Mouse (Mus musculus): ENCODE results near the gene Map3k11.
A peak's percentile ranks its signal among the peaks of the same experiment; 100 is the strongest.

The Map3k11 gene

GRCm38 (mm10) chr19:5711907-5712460 lies 23.4 kb downstream of the Map3k11 start:
- no peak for DNase-seq

- DNase-seq = no peak
Observed at GRCm38 (mm10) chr19:5713255-5713654, 24.7 kb downstream of the Map3k11 start.

- DNase-seq = no peak
Observed at GRCm38 (mm10) chr19:5713730-5714129, 25.2 kb downstream of the Map3k11 start.

- DNase-seq = no peak
Observed at GRCm38 (mm10) chr19:5715793-5716688, 27.5 kb downstream of the Map3k11 start.

- DNase-seq = no peak
Observed at GRCm38 (mm10) chr19:5716955-5717354, 28.4 kb downstream of the Map3k11 start.

GRCm38 (mm10) chr19:5721233-5721632 lies 32.7 kb downstream of the Map3k11 start:
- no peak for DNase-seq

GRCm38 (mm10) chr19:5722848-5723425 lies 34.4 kb downstream of the Map3k11 start:
- DNase-seq = no peak

- no peak for DNase-seq
Observed at GRCm38 (mm10) chr19:5723934-5724548, 35.5 kb downstream of the Map3k11 start.

GRCm38 (mm10) chr19:5724549-5724941 lies 36.0 kb downstream of the Map3k11 start:
- DNase-seq = peak; percentile 70

GRCm38 (mm10) chr19:5725029-5725707 lies 36.6 kb downstream of the Map3k11 start:
- no peak for DNase-seq

GRCm38 (mm10) chr19:5725767-5726515 lies 37.4 kb downstream of the Map3k11 start, which contains the start of gene Ehbp1l1:
TSS of gene Ehbp1l1 (minus strand) at chr19:5726317.
- DNase-seq = no peak

- no peak for DNase-seq
Observed at GRCm38 (mm10) chr19:5726961-5727578, 38.5 kb downstream of the Map3k11 start.

GRCm38 (mm10) chr19:5727701-5728100 lies 39.2 kb downstream of the Map3k11 start:
- peak; percentile 74 for DNase-seq

- DNase-seq = peak; percentile 64
Observed at GRCm38 (mm10) chr19:5728631-5729443, 40.3 kb downstream of the Map3k11 start.

- peak; percentile 85 for DNase-seq
Observed at GRCm38 (mm10) chr19:5729444-5729815, 40.9 kb downstream of the Map3k11 start, which contains the start of gene Fam89b. TSS of gene Fam89b (minus strand) at chr19:5729653.

GRCm38 (mm10) chr19:5730314-5731186 lies 42.0 kb downstream of the Map3k11 start:
- no peak for DNase-seq

- peak; percentile 93 for DNase-seq
Observed at GRCm38 (mm10) chr19:5731264-5731978, 42.9 kb downstream of the Map3k11 start.

GRCm38 (mm10) chr19:5734325-5734724 lies 45.8 kb downstream of the Map3k11 start:
- DNase-seq = no peak

- DNase-seq = no peak
Observed at GRCm38 (mm10) chr19:5739446-5739845, 50.9 kb downstream of the Map3k11 start.

Data from layer of hippocampus, adult 9-11 months (tissue).